ENCODE assay signal across 16 mouse cellular contexts in the genomic region with DNA sequence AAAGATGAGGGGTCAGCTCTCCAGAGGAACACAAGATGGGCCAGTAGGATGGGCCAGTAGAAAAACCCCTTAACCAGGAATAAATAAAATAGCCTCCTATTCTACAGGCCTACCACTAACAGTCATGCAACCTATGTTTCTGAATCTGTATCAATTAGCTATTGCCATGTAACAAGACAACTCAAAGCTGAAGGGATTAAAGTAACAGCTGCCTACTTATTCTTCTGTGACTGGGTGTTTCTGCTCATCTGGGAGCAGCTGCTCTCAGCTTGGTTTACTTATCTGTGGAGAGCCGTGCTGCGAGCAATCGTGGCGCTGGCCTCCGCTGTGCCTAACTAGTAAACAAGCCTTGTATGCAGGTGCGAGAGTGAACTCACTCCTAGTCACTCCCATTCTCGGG.
"Had no signal": no experiment of that assay in that cellular context is flagged by ENCODE, and none has a peak within 500 bp of the region (broad histone marks: within the 10 kb centered on the region; RNA-seq: fewer than 3 reads in every experiment).

No protein-coding gene starts in this region.

- H3K27me3 ChIP-seq: neural tube, embryonic 12.5 days had no signal

- H3K27ac ChIP-seq: liver, embryonic 14.5 days; neural tube, embryonic 12.5 days; stomach, embryonic 15.5 days; stomach, postnatal 0 days had no signal

- H3K4me2 ChIP-seq: lung, embryonic 14.5 days; stomach, embryonic 15.5 days had no signal

- H3K9ac ChIP-seq: liver, embryonic 14.5 days; lung, embryonic 14.5 days; neural tube, embryonic 12.5 days; stomach, embryonic 15.5 days had no signal

- H3K4me3 ChIP-seq: midbrain, embryonic 10.5 days; myocyte; neural tube, embryonic 12.5 days; stomach, embryonic 15.5 days had no signal

- ATAC-seq: midbrain, embryonic 16.5 days had no signal

- DNase-seq: lung, adult 18-20 months; lung, embryonic 14.5 days; lung, postnatal 10 days; lung, postnatal 4 days; midbrain, embryonic 14.5 days; right cerebral cortex, postnatal 14 days; thymus, adult 2 months; thymus, postnatal 25 days; thymus, postnatal 4 days had no signal

- H3K9me3 ChIP-seq: midbrain, embryonic 10.5 days; neural tube, embryonic 12.5 days; stomach, embryonic 15.5 days had no signal

- H3K36me3 ChIP-seq: midbrain, embryonic 10.5 days; neural tube, embryonic 12.5 days; stomach, embryonic 15.5 days had no signal
